Mouse (Mus musculus): ENCODE data around the gene Cpne8. TPM values are rescaled to one million over a fixed set of nuclear protein-coding genes. Genes with fewer than 3 reads are reported as not detected.
"Not testable (repeated sequence)": the region's sequence is repeated elsewhere in the genome, so short reads cannot be mapped to it uniquely, and the experiment has no call there.

The Cpne8 gene
- polyA plus RNA-seq, 1 experiment from 2014 or later = 10.4 TPM

GRCm38 (mm10) chr15:90645828-90646227 lies 33.4 kb downstream of the Cpne8 start:
- no peaks in the 10 kb centered on the region for H3K36me3 ChIP-seq (ENCODE audit: control insufficient read depth, insufficient read depth, low read length)
- no peak for DNase-seq (ENCODE audit: low spot score)
- no peak overlapping the region for H3K9ac ChIP-seq (ENCODE audit: low read depth, low read length)
- no peak overlapping the region for H3K27ac ChIP-seq (ENCODE audit: low read depth, low read length)
- no peaks in the 10 kb centered on the region for H3K9me3 ChIP-seq (ENCODE audit: control insufficient read depth, low read length)
- 88% methylated on average over 10 of the region's 10 CpGs for WGBS
- no peak overlapping the region for H3K4me3 ChIP-seq (ENCODE audit: low read depth, low read length)
- no peak for ATAC-seq (ENCODE audit: low FRiP score)
- H3K4me2 ChIP-seq (replicated peaks; ENCODE audit: low read depth, low read length) = no peak overlapping the region
- no peaks in the 10 kb centered on the region for H3K27me3 ChIP-seq (ENCODE audit: control insufficient read depth, insufficient read depth, low read length)
- H3K4me1 ChIP-seq (replicated peaks; ENCODE audit: control insufficient read depth, insufficient read depth, low read length) = no peaks in the 10 kb centered on the region

- ATAC-seq (ENCODE audit: low FRiP score) (no peak), DNase-seq (ENCODE audit: low spot score) (no peak)
- Histone ChIP-seq H3K9ac (ENCODE audit: low read depth, low read length) (no peak overlapping the region), H3K36me3 (ENCODE audit: control insufficient read depth, insufficient read depth, low read length) (no peaks in the 10 kb centered on the region), H3K27me3 (ENCODE audit: control insufficient read depth, insufficient read depth, low read length) (no peaks in the 10 kb centered on the region), H3K4me3 (ENCODE audit: low read depth, low read length) (no peak overlapping the region), H3K9me3 (ENCODE audit: control insufficient read depth, low read length) (no peaks in the 10 kb centered on the region), H3K4me2 (replicated peaks; ENCODE audit: low read depth, low read length) (no peak overlapping the region), H3K27ac (ENCODE audit: low read depth, low read length) (no peak overlapping the region), H3K4me1 (replicated peaks; ENCODE audit: control insufficient read depth, insufficient read depth, low read length) (no peaks in the 10 kb centered on the region)
- WGBS = 88% methylated on average over 5 of the region's 5 CpGs
Measured at GRCm38 (mm10) chr15:90624201-90624600, 55.0 kb downstream of the Cpne8 start.

GRCm38 (mm10) chr15:90622005-90622404 lies 57.2 kb downstream of the Cpne8 start:
- no peaks in the 10 kb centered on the region for H3K9me3 ChIP-seq (ENCODE audit: control insufficient read depth, low read length)
- H3K36me3 ChIP-seq (ENCODE audit: control insufficient read depth, insufficient read depth, low read length) = no peaks in the 10 kb centered on the region
- H3K4me3 ChIP-seq (ENCODE audit: low read depth, low read length) = no peak overlapping the region
- ATAC-seq (ENCODE audit: low FRiP score) (no peak), DNase-seq (ENCODE audit: low spot score) (no peak)
- 97% methylated on average over 3 of the region's 3 CpGs for WGBS
- H3K9ac ChIP-seq (ENCODE audit: low read depth, low read length) = no peak overlapping the region
- H3K27ac ChIP-seq (ENCODE audit: low read depth, low read length) = no peak overlapping the region
- H3K4me2 ChIP-seq (replicated peaks; ENCODE audit: low read depth, low read length) = no peak overlapping the region
- no peaks in the 10 kb centered on the region for H3K27me3 ChIP-seq (ENCODE audit: control insufficient read depth, insufficient read depth, low read length)
- no peaks in the 10 kb centered on the region for H3K4me1 ChIP-seq (replicated peaks; ENCODE audit: control insufficient read depth, insufficient read depth, low read length)

- WGBS = 74% methylated on average over 4 of the region's 4 CpGs
- Histone ChIP-seq H3K27ac (ENCODE audit: low read depth, low read length) (no peak overlapping the region), H3K9me3 (ENCODE audit: control insufficient read depth, low read length) (no peaks in the 10 kb centered on the region), H3K9ac (ENCODE audit: low read depth, low read length) (no peak overlapping the region), H3K4me2 (replicated peaks; ENCODE audit: low read depth, low read length) (no peak overlapping the region), H3K27me3 (ENCODE audit: control insufficient read depth, insufficient read depth, low read length) (no peaks in the 10 kb centered on the region), H3K4me1 (replicated peaks; ENCODE audit: control insufficient read depth, insufficient read depth, low read length) (no peaks in the 10 kb centered on the region), H3K4me3 (ENCODE audit: low read depth, low read length) (no peak overlapping the region), H3K36me3 (ENCODE audit: control insufficient read depth, insufficient read depth, low read length) (no peaks in the 10 kb centered on the region)
- ATAC-seq (ENCODE audit: low FRiP score) (no peak), DNase-seq (ENCODE audit: low spot score) (no peak)
Measured at GRCm38 (mm10) chr15:90619736-90620135, 59.5 kb downstream of the Cpne8 start.

GRCm38 (mm10) chr15:90616116-90616798 lies 63.0 kb downstream of the Cpne8 start:
- no peak overlapping the region for H3K4me3 ChIP-seq (ENCODE audit: low read depth, low read length)
- no peaks in the 10 kb centered on the region for H3K27me3 ChIP-seq (ENCODE audit: control insufficient read depth, insufficient read depth, low read length)
- no peaks in the 10 kb centered on the region for H3K4me1 ChIP-seq (replicated peaks; ENCODE audit: control insufficient read depth, insufficient read depth, low read length)
- ATAC-seq (ENCODE audit: low FRiP score) (no peak), DNase-seq (ENCODE audit: low spot score) (no peak)
- no peaks in the 10 kb centered on the region for H3K9me3 ChIP-seq (ENCODE audit: control insufficient read depth, low read length)
- no peaks in the 10 kb centered on the region for H3K36me3 ChIP-seq (ENCODE audit: control insufficient read depth, insufficient read depth, low read length)
- H3K9ac ChIP-seq (ENCODE audit: low read depth, low read length) = no peak overlapping the region
- no peak overlapping the region for H3K27ac ChIP-seq (ENCODE audit: low read depth, low read length)
- H3K4me2 ChIP-seq (replicated peaks; ENCODE audit: low read depth, low read length) = no peak overlapping the region
- 81% methylated on average over 8 of the region's 8 CpGs for WGBS

GRCm38 (mm10) chr15:90610767-90611166 lies 68.5 kb downstream of the Cpne8 start:
- H3K36me3 ChIP-seq (ENCODE audit: control insufficient read depth, insufficient read depth, low read length); H3K4me2 ChIP-seq (replicated peaks; ENCODE audit: low read depth, low read length); H3K9me3 ChIP-seq (ENCODE audit: control insufficient read depth, low read length); H3K27ac ChIP-seq (ENCODE audit: low read depth, low read length); DNase-seq (ENCODE audit: low spot score); H3K27me3 ChIP-seq (ENCODE audit: control insufficient read depth, insufficient read depth, low read length); H3K4me3 ChIP-seq (ENCODE audit: low read depth, low read length); H3K4me1 ChIP-seq (replicated peaks; ENCODE audit: control insufficient read depth, insufficient read depth, low read length); H3K9ac ChIP-seq (ENCODE audit: low read depth, low read length); ATAC-seq (ENCODE audit: low FRiP score): not testable (repeated sequence)
- WGBS = 83% methylated on average over 4 of the region's 4 CpGs

GRCm38 (mm10) chr15:90609836-90610415 lies 69.3 kb downstream of the Cpne8 start:
- WGBS = 68% methylated on average over 4 of the region's 4 CpGs
- no peaks in the 10 kb centered on the region for H3K27me3 ChIP-seq (ENCODE audit: control insufficient read depth, insufficient read depth, low read length)
- ATAC-seq (ENCODE audit: low FRiP score) (no peak), DNase-seq (ENCODE audit: low spot score) (no peak)
- no peak overlapping the region for H3K4me2 ChIP-seq (replicated peaks; ENCODE audit: low read depth, low read length)
- no peaks in the 10 kb centered on the region for H3K9me3 ChIP-seq (ENCODE audit: control insufficient read depth, low read length)
- H3K9ac ChIP-seq (ENCODE audit: low read depth, low read length) = no peak overlapping the region
- no peak overlapping the region for H3K27ac ChIP-seq (ENCODE audit: low read depth, low read length)
- H3K4me1 ChIP-seq (replicated peaks; ENCODE audit: control insufficient read depth, insufficient read depth, low read length) = no peaks in the 10 kb centered on the region
- H3K36me3 ChIP-seq (ENCODE audit: control insufficient read depth, insufficient read depth, low read length) = no peaks in the 10 kb centered on the region
- no peak overlapping the region for H3K4me3 ChIP-seq (ENCODE audit: low read depth, low read length)

- no peak overlapping the region for H3K4me3 ChIP-seq (ENCODE audit: low read depth, low read length)
- H3K9ac ChIP-seq (ENCODE audit: low read depth, low read length) = no peak overlapping the region
- no peak overlapping the region for H3K4me2 ChIP-seq (replicated peaks; ENCODE audit: low read depth, low read length)
- H3K27me3 ChIP-seq (ENCODE audit: control insufficient read depth, insufficient read depth, low read length) = no peaks in the 10 kb centered on the region
- no peaks in the 10 kb centered on the region for H3K4me1 ChIP-seq (replicated peaks; ENCODE audit: control insufficient read depth, insufficient read depth, low read length)
- ATAC-seq (ENCODE audit: low FRiP score) (no peak), DNase-seq (ENCODE audit: low spot score) (no peak)
- no peak overlapping the region for H3K27ac ChIP-seq (ENCODE audit: low read depth, low read length)
- WGBS = 76% methylated on average over 3 of the region's 3 CpGs
- no peaks in the 10 kb centered on the region for H3K9me3 ChIP-seq (ENCODE audit: control insufficient read depth, low read length)
- no peaks in the 10 kb centered on the region for H3K36me3 ChIP-seq (ENCODE audit: control insufficient read depth, insufficient read depth, low read length)
Measured at GRCm38 (mm10) chr15:90608368-90608767, 70.9 kb downstream of the Cpne8 start.

GRCm38 (mm10) chr15:90607181-90607580 lies 72.1 kb downstream of the Cpne8 start:
- Histone ChIP-seq H3K36me3 (ENCODE audit: control insufficient read depth, insufficient read depth, low read length) (no peaks in the 10 kb centered on the region), H3K9me3 (ENCODE audit: control insufficient read depth, low read length) (no peaks in the 10 kb centered on the region), H3K27me3 (ENCODE audit: control insufficient read depth, insufficient read depth, low read length) (no peaks in the 10 kb centered on the region), H3K27ac (ENCODE audit: low read depth, low read length) (no peak overlapping the region), H3K9ac (ENCODE audit: low read depth, low read length) (no peak overlapping the region), H3K4me2 (replicated peaks; ENCODE audit: low read depth, low read length) (no peak overlapping the region), H3K4me3 (ENCODE audit: low read depth, low read length) (no peak overlapping the region), H3K4me1 (replicated peaks; ENCODE audit: control insufficient read depth, insufficient read depth, low read length) (no peaks in the 10 kb centered on the region)
- WGBS = 94% methylated on average over 3 of the region's 3 CpGs
- ATAC-seq (ENCODE audit: low FRiP score) (no peak), DNase-seq (ENCODE audit: low spot score) (no peak)

Measured in hindbrain, embryonic 11.5 days (tissue).